Mouse (Mus musculus): ENCODE data around the gene Coq9. TPM values are rescaled to one million over a fixed set of nuclear protein-coding genes. Genes with fewer than 3 reads are reported as not detected.

The Coq9 gene
- total RNA-seq, 1 experiment, result 42.9 TPM

- Histone ChIP-seq H3K27ac (ENCODE audit: insufficient read depth, low read depth, low read length, poor library complexity, severe bottlenecking) (no peak overlapping the region), H3K4me1 (ENCODE audit: control insufficient read depth in 2 of 2, insufficient read depth in 2 of 2, low read length in 2 of 2, poor library complexity in 1 of 2) (peaks cover 0 to 2% of the 10 kb centered on the region in 2 experiments; a peak in 1 of 4 replicates), H3K9ac (ENCODE audit: insufficient read depth, low read depth, low read length, poor library complexity, severe bottlenecking) (no peak overlapping the region), H3K36me3 (ENCODE audit: control insufficient read depth, insufficient read depth, low read length, poor library complexity, severe bottlenecking) (no peaks in the 10 kb centered on the region), H3K9me3 (ENCODE audit: control insufficient read depth, insufficient read depth, low read depth, low read length) (no peaks in the 10 kb centered on the region), H3K4me3 (ENCODE audit: insufficient read depth in 1 of 2, low read depth in 1 of 2, low read length in 2 of 2, poor library complexity in 1 of 2, severe bottlenecking in 1 of 2) (no peak overlapping the region)
- in situ Hi-C loops (cut with MboI; ENCODE audit: low sequenced_read_pairs in 2 of 2, unreplicated experiment in 2 of 2), result loop anchor here in 1 of 2 experiments (10.0 kb wide), 1 partner anchor 96 kb away; no protein-coding TSS in a partner anchor
- no peak for TF ChIP-seq ZC3H11A (IDR thresholded peaks at IDR 0.05; ENCODE audit: borderline replicate concordance, low read depth, low read length)
- TF ChIP-seq HCFC1 (IDR thresholded peaks at IDR 0.05; ENCODE audit: borderline replicate concordance, insufficient read depth, low read length), result no peak
- TF ChIP-seq MAFK (IDR thresholded peaks at IDR 0.05; ENCODE audit: insufficient read depth, low read depth, low read length), result no peak
- no peak for TF ChIP-seq CHD2 (IDR thresholded peaks at IDR 0.05; ENCODE audit: low read depth, low read length)
- TF ChIP-seq ZNF384 (IDR thresholded peaks at IDR 0.05; ENCODE audit: low read depth, low read length), result no peak
- DNase-seq (ENCODE audit: low read depth, low spot score), result peak; percentile 68
These were observed 37.7 kb upstream of the Coq9 start for GRCm38 (mm10) chr8:94800278-94800968.

- Histone ChIP-seq H3K9me3 (ENCODE audit: control insufficient read depth, insufficient read depth, low read depth, low read length) (no peaks in the 10 kb centered on the region), H3K27ac (ENCODE audit: insufficient read depth, low read depth, low read length, poor library complexity, severe bottlenecking) (no peak overlapping the region), H3K4me1 (ENCODE audit: control insufficient read depth in 2 of 2, insufficient read depth in 2 of 2, low read length in 2 of 2, poor library complexity in 1 of 2) (peaks cover 0 to 2% of the 10 kb centered on the region in 2 experiments; a peak in 1 of 4 replicates), H3K4me3 (ENCODE audit: insufficient read depth in 1 of 2, low read depth in 1 of 2, low read length in 2 of 2, poor library complexity in 1 of 2, severe bottlenecking in 1 of 2) (no peak overlapping the region), H3K9ac (ENCODE audit: insufficient read depth, low read depth, low read length, poor library complexity, severe bottlenecking) (no peak overlapping the region), H3K36me3 (ENCODE audit: control insufficient read depth, insufficient read depth, low read length, poor library complexity, severe bottlenecking) (no peaks in the 10 kb centered on the region)
- TF ChIP-seq HCFC1 (IDR thresholded peaks at IDR 0.05; ENCODE audit: borderline replicate concordance, insufficient read depth, low read length) (no peak), ZNF384 (IDR thresholded peaks at IDR 0.05; ENCODE audit: low read depth, low read length) (no peak), CHD2 (IDR thresholded peaks at IDR 0.05; ENCODE audit: low read depth, low read length) (no peak), ZC3H11A (IDR thresholded peaks at IDR 0.05; ENCODE audit: borderline replicate concordance, low read depth, low read length) (no peak), MAFK (IDR thresholded peaks at IDR 0.05; ENCODE audit: insufficient read depth, low read depth, low read length) (no peak)
- in situ Hi-C loops (cut with MboI; ENCODE audit: low sequenced_read_pairs in 2 of 2, unreplicated experiment in 2 of 2), result loop anchor here in 1 of 2 experiments (10.0 kb wide), 1 partner anchor 97 kb away; no protein-coding TSS in a partner anchor
- DNase-seq (ENCODE audit: low read depth, low spot score), result no peak
These were observed 36.6 kb upstream of the Coq9 start for GRCm38 (mm10) chr8:94801293-94802095.

- Histone ChIP-seq H3K9me3 (ENCODE audit: control insufficient read depth, insufficient read depth, low read depth, low read length) (no peaks in the 10 kb centered on the region), H3K36me3 (ENCODE audit: control insufficient read depth, insufficient read depth, low read length, poor library complexity, severe bottlenecking) (no peaks in the 10 kb centered on the region), H3K27ac (ENCODE audit: insufficient read depth, low read depth, low read length, poor library complexity, severe bottlenecking) (no peak overlapping the region), H3K9ac (ENCODE audit: insufficient read depth, low read depth, low read length, poor library complexity, severe bottlenecking) (no peak overlapping the region), H3K4me1 (ENCODE audit: control insufficient read depth in 2 of 2, insufficient read depth in 2 of 2, low read length in 2 of 2, poor library complexity in 1 of 2) (peaks cover 0 to 2% of the 10 kb centered on the region in 2 experiments; a peak in 1 of 4 replicates), H3K4me3 (ENCODE audit: insufficient read depth in 1 of 2, low read depth in 1 of 2, low read length in 2 of 2, poor library complexity in 1 of 2, severe bottlenecking in 1 of 2) (no peak overlapping the region)
- no peak for TF ChIP-seq CHD2 (IDR thresholded peaks at IDR 0.05; ENCODE audit: low read depth, low read length)
- no peak for TF ChIP-seq HCFC1 (IDR thresholded peaks at IDR 0.05; ENCODE audit: borderline replicate concordance, insufficient read depth, low read length)
- no peak for TF ChIP-seq MAFK (IDR thresholded peaks at IDR 0.05; ENCODE audit: insufficient read depth, low read depth, low read length)
- no peak for TF ChIP-seq ZNF384 (IDR thresholded peaks at IDR 0.05; ENCODE audit: low read depth, low read length)
- DNase-seq (ENCODE audit: low read depth, low spot score), result no peak
- in situ Hi-C loops (cut with MboI; ENCODE audit: low sequenced_read_pairs in 2 of 2, unreplicated experiment in 2 of 2), result loop anchor here in 1 of 2 experiments (10.0 kb wide), 1 partner anchor 98 kb away; no protein-coding TSS in a partner anchor
These were observed 35.7 kb upstream of the Coq9 start for GRCm38 (mm10) chr8:94802375-94802774.

- no peak overlapping the region for H3K4me3 ChIP-seq (ENCODE audit: insufficient read depth in 1 of 2, low read depth in 1 of 2, low read length in 2 of 2, poor library complexity in 1 of 2, severe bottlenecking in 1 of 2)
- H3K9ac ChIP-seq (ENCODE audit: insufficient read depth, low read depth, low read length, poor library complexity, severe bottlenecking), result no peak overlapping the region
- H3K4me1 ChIP-seq (ENCODE audit: control insufficient read depth in 2 of 2, insufficient read depth in 2 of 2, low read length in 2 of 2, poor library complexity in 1 of 2), result peaks cover 0 to 2% of the 10 kb centered on the region in 2 experiments; a peak in 1 of 4 replicates
- no peak for DNase-seq (ENCODE audit: low read depth, low spot score)
- TF ChIP-seq ZC3H11A (IDR thresholded peaks at IDR 0.05; ENCODE audit: borderline replicate concordance, low read depth, low read length) (no peak), HCFC1 (IDR thresholded peaks at IDR 0.05; ENCODE audit: borderline replicate concordance, insufficient read depth, low read length) (no peak), ZNF384 (IDR thresholded peaks at IDR 0.05; ENCODE audit: low read depth, low read length) (no peak), MAFK (IDR thresholded peaks at IDR 0.05; ENCODE audit: insufficient read depth, low read depth, low read length) (no peak), CHD2 (IDR thresholded peaks at IDR 0.05; ENCODE audit: low read depth, low read length) (no peak)
- no peaks in the 10 kb centered on the region for H3K9me3 ChIP-seq (ENCODE audit: control insufficient read depth, insufficient read depth, low read depth, low read length)
- H3K27ac ChIP-seq (ENCODE audit: insufficient read depth, low read depth, low read length, poor library complexity, severe bottlenecking), result no peak overlapping the region
- no peaks in the 10 kb centered on the region for H3K36me3 ChIP-seq (ENCODE audit: control insufficient read depth, insufficient read depth, low read length, poor library complexity, severe bottlenecking)
- in situ Hi-C loops (cut with MboI; ENCODE audit: low sequenced_read_pairs in 2 of 2, unreplicated experiment in 2 of 2), result loop anchor here in 1 of 2 experiments (10.0 kb wide), 1 partner anchor 99 kb away; no protein-coding TSS in a partner anchor
These were observed 34.6 kb upstream of the Coq9 start for GRCm38 (mm10) chr8:94803551-94803950.

Data from ES-E14 (cell line).